Mouse (Mus musculus): ENCODE measurements around the gene Dgkz. TPM values are rescaled to one million over a fixed set of nuclear protein-coding genes. Genes with fewer than 3 reads are reported as not detected.

Dgkz gene
- polyA plus RNA-seq, 1 experiment, result 204 TPM

DNA sequence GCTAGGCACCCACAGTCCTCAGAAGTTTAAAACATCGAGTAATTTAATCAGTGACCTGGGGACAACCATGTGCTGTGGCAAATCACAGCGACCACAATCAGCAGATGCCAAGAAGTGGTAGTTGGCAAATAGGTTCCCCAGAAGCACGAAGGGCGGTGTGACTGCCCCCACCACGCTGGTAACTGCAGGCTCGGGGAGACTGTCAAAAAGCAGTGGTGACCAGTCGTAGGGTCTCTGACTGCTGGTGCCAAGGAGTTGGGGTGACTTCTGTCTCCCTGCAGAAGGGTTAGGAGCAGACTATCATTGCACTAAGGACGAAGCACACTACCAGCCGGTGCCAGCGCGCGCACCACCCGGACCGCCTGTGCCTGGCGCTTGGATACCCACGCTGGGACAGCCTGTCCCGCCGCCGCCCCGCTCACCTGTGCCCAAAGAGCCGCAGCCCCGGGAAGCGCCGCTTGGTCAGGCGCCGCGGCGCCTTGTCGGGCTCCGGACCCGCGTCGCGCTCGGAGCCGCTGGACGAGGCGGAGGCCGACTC is 12.7 kb downstream of the Dgkz start:
- 1% methylated on average over 39 of the region's 39 CpGs for WGBS
- DNase-seq (ENCODE audit: low read depth, low spot score), result no peak

DNA sequence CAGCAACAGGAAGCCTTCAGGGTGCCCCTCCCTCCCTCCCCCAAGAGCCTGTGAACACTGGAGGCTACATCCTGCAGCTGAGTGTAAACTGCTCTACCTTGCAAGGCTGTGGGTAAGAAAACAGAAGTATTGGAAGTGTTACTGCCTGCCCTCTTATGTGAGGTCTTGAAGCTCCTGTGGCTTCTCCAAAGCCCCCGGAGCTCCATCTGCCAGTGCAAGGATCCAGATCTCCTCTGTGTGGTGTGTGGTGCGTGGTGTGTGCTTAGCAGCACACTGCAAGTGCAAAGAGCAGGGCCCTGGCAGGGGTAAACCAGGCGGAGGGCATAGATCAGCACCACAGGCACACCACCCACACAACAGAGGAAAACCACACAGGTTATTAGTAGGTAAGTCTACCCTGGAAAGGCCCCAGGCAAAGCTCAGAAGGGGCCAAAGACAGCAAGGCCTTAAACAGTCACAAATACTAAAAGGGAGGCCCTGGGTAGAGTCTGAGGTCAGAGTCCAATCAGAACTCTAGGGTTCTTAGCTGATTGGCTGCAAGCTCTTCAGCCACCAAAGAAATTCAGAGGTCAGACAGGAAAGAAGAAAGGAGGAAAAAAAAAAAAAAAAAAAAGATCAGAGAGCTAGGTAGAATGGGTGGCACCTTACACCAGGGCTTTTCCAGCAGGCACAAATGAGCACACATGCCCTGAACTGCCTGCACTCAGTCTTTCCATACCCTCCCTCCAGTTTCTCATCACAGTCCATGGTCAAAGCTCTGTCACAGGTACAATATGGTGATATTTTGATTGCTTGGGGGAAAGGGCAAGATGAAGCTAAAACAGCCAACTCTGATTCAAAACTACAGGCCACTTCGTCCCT is 13.5 kb downstream of the Dgkz start:
- peak; percentile 63 for DNase-seq (ENCODE audit: low read depth, low spot score)
- WGBS, result 20% methylated on average over 4 of the region's 4 CpGs

DNA sequence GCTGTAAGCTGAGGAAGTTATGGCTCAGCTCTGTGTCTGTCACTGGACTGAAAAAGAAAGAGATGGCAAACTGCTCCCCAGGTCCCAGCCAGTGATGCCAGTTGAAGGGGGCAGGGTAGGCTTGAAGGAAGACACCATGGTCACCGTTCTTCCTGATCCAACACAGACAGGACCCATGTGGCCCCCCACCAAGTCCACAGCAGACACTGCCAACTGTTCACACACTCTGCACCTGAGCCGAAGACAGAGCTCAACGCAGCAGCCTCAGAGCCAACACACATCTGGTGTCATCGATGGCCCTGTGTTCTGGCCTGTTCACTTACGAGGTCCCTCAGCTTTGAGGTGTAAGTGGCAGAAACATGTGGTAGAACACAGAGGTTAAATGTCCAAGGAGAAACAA is 15.2 kb downstream of the Dgkz start:
- DNase-seq (ENCODE audit: low read depth, low spot score), result no peak
- WGBS, result 72% methylated on average over 5 of the region's 5 CpGs

DNA sequence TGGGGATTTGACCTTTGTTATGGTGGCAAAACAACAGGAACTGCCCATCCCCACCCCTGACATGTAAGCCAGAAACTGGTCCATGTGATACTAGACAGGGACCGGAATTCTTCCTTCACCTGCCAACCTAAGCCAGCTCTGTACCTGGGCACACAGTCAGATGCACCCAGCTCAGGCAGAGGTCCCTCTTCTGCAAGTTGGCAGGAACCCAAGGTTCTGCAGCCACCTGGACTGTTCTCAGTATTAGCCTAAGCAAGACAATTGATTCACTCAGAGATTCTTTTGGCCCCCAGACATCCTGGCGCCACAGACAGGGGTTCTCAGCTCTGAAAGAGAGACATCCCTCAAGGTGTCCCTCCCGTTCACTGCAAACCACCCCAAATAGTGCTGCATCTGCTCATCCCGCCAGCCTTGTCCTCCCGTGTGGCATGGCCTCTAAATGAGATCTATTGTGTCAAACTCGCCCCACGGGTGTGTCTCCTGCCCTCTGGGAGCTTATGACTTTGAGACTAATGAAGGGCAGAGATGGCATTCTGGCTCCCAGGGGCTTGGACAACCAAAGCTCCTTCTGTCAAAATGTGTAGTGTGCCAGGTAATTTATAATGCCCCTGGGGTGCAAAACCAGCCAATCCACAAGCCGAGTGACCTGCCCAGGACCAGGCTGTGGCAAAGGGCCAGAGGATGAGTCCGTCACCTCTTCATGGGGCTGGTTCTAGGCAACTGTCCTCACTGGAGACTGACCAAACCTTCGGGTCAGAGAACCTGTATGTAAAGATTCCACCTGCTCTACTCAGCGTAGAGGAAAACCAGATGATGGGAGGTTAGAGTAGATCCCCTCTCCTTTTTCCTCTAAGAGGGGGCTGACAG is 15.9 kb downstream of the Dgkz start:
- no peak for DNase-seq (ENCODE audit: low read depth, low spot score)
- WGBS, result 45% methylated on average over 11 of the region's 11 CpGs

DNA sequence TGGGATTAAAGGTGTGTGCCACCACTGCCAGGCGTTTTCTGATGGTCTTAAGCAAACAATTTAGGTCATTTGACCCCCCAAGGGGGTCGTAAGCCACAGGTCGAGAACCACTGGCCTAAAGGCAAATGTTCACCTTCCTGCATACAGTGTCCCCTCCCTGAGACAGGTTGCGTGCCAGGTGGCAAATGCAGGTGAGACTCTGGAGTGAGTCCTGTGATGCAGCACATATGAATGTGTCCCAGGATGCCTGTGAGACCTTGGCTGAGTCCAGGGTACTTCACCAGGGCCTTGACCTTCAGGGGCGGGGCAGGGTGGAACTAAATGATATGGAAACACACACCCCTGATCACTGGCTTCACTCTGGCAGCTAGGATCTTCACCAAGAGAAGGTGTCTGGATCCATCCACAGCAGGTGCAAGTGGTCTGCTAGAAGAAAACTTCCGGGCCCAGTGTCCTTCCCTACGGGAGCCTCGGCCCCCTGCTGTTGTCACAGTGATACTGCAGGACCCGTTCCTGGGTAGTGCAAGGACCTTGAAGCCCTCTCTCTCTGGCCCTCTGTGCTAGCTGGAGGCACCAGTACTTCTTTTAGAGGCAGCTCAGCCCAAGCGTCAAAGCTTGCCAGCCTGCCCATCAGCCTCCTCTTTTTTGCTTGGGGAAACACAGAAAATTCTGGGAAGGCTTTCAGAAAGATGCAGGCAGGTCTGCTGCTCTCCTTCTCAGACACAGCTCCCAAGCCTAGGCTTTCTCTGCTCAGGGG is 16.8 kb downstream of the Dgkz start:
- 34% methylated on average over 10 of the region's 10 CpGs for WGBS
- DNase-seq (ENCODE audit: low read depth, low spot score), result no peak

DNA sequence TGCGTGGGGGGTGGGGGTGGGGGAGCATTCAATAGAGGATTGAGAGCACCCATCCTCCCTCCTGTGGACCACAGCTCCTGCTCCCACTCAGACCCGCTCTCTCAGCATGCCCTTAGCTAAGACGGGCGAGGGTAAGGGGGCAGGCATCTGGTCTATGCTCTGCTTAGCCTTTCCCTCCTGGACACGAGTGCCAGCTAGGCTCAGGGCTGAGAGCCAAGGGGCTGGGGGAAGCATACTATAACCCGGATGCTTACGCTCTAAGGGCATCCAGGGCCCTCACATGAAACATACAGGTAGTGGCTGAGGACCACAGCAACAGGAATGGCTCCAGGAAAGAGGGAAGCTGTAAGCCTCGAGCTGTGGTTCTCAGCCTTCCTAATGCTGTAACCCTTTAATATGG is 17.6 kb downstream of the Dgkz start:
- 77% methylated on average over 8 of the region's 8 CpGs for WGBS
- DNase-seq (ENCODE audit: low read depth, low spot score), result no peak

- no peak for DNase-seq (ENCODE audit: low read depth, low spot score)
Observed at GRCm38 (mm10) chr2:91957096-91957495, 18.6 kb downstream of the Dgkz start.

GRCm38 (mm10) chr2:91955875-91956274 is 19.8 kb downstream of the Dgkz start:
- no peak for DNase-seq (ENCODE audit: low read depth, low spot score)
- 55% methylated on average over 6 of the region's 6 CpGs for WGBS

More at GRCm38 (mm10) chr2:91957096-91957495, 18.6 kb downstream of the Dgkz start:
- 9% methylated on average over 4 of the region's 4 CpGs for WGBS

DNA sequence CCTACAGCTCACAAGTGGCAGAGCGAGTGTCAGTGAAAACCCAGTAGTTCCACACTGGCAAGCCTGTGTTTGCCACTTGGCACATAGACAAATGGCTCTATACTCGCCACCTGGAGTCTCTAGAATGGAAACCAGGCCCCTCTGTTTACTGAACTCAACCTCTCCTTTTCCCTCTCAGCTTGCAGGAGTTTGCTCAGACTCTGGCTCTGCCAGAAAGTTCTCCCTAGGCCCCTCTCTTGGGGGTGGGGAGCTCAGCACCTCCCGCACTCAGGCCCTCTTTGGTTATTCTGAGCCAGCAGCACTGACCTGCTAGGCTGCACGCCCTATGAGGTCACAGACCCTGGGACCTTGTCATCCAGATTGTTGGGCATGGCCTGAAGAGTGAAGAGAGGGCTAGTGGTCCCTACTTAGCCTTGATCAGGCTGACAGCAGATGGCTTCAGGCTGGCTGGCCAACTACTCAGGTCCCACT is 20.5 kb downstream of the Dgkz start:
- WGBS, result 21% methylated on average over 4 of the region's 4 CpGs
- no peak for DNase-seq (ENCODE audit: low read depth, low spot score)

- no peak for DNase-seq (ENCODE audit: low read depth, low spot score)
- WGBS, result 6% methylated on average over 5 of the region's 5 CpGs
Observed at GRCm38 (mm10) chr2:91953825-91954224, 21.8 kb downstream of the Dgkz start.

DNA sequence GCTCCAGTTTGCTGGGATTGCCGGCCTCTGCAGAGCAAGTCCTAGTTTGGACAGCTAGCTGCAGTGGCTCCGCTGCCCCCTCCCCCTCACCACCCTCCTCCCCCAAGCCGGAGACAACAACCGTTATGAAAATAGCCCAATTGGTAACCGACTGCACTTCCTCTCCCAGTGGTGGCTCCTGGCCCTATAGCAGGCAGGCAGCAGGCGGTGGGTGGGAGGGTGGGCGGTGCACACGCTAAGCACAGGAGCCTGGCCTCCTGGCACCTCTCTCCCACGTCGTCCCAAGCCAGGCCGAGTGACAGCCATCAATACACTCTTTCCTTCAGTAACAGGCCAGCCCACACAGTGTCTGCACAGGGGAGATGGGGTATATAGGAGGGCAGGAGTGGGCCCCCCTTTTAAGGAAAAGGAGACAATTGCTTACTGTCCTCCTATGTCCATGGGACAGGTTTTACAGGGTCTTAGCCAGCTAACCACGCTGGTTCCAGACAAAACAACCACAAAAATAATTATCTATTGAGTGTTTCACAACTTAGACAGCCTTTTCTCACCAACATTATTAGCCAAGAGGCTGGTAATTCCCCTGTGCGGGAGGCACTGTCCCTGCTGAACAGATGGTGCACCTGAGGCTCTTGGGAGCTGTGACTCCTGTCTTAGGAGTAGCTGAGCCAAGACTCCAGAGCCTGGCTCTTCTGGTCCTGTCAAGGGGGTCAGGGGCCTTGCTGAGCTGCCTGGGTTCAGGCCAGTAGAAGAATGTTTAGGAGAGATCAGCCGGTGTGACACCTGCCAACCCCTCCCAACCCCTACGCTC is 25.2 kb downstream of the Dgkz start:
- WGBS, result 12% methylated on average over 15 of the region's 15 CpGs
- DNase-seq (ENCODE audit: low read depth, low spot score), result no peak

DNA sequence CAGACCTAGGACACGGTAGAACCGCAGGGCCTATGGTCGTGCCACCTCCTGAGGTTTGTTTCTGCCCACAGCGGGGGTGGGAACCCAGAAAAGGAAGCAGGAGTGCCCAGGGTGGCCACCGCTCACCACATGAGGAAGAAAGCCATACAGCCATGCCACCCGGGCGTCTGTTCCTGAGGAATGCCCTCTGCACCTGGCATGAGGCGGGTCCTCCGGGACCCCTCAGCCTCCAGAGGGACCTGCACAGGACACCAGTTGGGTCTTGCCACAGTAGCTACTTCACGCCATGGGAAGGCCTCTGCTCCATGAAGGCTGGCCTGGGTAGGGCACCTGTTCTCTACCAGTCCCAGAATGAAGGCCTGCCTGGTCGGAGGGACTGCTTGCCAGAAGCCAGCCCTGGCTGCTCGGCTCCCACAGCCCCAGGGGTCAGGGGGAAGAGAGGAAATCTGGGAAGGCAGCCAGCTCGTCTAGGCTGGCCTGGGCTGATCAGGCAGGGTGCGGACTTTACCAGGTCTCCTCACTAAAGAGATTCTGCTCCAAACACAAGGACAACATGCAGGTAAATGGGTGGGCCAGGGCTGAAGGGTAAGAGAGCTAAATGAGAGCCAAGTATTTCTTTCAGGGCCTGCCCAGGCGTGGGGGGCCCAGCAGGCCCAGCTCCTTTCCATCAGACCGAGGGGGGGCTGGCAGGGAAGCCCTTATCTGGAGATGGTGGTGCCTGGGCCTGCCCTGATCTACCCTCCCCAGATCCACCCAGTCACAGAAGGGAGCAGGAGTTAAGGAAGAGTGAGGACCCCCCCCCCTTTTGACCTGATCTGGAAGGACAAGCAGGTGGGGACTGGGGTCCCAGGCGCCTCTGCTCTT is 26.0 kb downstream of the Dgkz start:
- DNase-seq (ENCODE audit: low read depth, low spot score), result no peak
- 23% methylated on average over 17 of the region's 17 CpGs for WGBS

GRCm38 (mm10) chr2:91948792-91949241 is 26.8 kb downstream of the Dgkz start:
- WGBS, result 19% methylated on average over 3 of the region's 3 CpGs

DNA sequence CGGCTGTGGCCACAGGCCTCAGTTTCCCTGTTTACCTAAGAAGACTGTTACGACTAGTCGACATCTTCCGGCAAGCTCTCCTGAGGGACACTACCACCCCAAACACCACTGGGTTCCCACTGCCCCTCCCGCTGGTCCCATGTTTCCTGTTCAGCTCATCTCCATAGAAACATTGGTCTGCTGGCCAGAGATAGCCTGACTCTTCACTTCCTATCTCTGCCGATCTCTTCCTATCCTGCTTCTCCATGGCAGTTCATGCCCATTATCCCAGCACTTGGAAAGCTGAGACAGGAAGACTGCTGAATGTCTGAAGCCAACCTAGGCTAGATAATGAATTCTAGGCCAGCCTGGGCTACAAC is 27.5 kb downstream of the Dgkz start:
- 28% methylated on average over 6 of the region's 6 CpGs for WGBS
- DNase-seq (ENCODE audit: low read depth, low spot score), result no peak

More at GRCm38 (mm10) chr2:91948792-91949241, 26.8 kb downstream of the Dgkz start:
- DNase-seq (ENCODE audit: low read depth, low spot score), result no peak

DNA sequence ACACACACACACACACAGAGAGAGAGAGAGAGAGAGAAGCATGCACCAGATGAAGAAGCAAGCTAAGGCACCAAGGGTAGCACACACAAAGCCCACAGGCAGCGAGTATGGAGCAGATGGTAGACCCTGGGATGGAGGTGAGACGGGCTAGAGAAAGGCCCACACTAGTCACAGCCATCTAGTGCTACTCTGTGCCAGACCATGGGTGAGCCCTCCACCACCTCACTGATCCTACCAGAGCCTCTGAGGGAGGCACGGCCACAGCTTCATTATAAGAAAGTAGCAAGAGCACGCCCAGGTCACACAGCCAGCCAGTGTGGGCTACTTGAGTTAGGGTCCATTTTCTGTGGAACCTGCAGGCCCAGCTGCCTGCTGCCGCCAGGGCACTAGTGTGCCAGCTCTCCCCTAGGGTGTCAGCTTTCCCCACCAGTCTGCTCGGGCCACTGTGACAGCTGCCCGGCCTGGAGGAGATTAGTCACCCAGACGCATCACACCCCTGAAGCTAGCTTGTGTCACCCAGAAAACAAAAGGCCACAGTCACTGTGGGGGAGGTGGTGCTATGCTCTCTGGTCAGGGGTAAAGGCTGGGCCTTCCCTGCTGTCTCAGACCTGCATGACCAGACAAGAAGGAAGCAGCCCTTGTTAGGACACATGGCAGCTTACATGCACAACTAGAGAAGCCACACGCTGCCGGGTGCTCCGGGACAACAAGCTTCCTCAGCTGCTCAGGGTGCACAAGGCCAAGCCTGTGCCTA is 28.1 kb downstream of the Dgkz start:
- 31% methylated on average over 11 of the region's 11 CpGs for WGBS
- no peak for DNase-seq (ENCODE audit: low read depth, low spot score)

GRCm38 (mm10) chr2:91946836-91947235 is 28.8 kb downstream of the Dgkz start:
- WGBS, result 19% methylated on average over 6 of the region's 6 CpGs
- no peak for DNase-seq (ENCODE audit: low read depth, low spot score)

DNA sequence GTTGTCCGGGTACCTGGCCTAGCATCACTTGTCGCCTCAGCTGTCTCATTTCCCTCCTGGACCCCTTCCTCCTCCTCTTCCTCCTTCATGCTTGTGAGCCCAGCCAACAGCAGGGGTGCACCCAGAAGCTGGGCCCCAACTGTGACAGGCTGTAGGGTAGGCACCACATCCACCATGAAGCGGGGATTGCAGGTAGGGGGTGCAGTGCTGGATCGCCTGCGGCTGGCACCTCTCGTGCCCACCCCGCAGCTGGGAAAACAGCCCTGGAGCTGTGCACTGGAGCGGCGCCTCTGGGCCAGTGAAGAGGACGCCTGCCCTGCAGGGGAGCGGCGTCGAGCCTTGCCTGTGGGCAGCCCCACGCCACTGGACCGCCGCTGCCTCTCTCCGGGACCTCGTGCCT is 30.2 kb downstream of the Dgkz start, which contains the start of gene Gm9821:
Gene Gm9821, plus strand, starts transcription at position 221 of the 400 bp plus-strand sequence.
- DNase-seq (ENCODE audit: low read depth, low spot score), result no peak
- WGBS, result 94% methylated on average over 18 of the region's 18 CpGs

Data from large intestine, adult 2 months (tissue).